Mouse (Mus musculus) brain, embryonic 14.5 days (tissue): ENCODE measurements around the gene Epha1. TPM values are rescaled to one million over a fixed set of nuclear protein-coding genes. Genes with fewer than 3 reads are reported as not detected.

Experiments
- DNase-seq: peaks from one replicate; pipeline ENCODE4 v3.0.0-alpha.2; 2011; ENCODE audit warnings: low read depth
- CTCF ChIP-seq: fragments of 200-500 bp; IDR thresholded peaks from 2 replicates; pipeline ENCODE4 v1.5.1; 2012; ENCODE audit warnings: inconsistent platforms, mild to moderate bottlenecking, moderate library complexity, borderline replicate concordance; ENCODE audit not compliant: insufficient read depth, insufficient read length; ENCODE audit errors: extremely low read depth
- POLR2A ChIP-seq: fragments of 200-500 bp; IDR thresholded peaks from 2 replicates; pipeline ENCODE4 v1.6.1; 2012; ENCODE audit warnings: mild to moderate bottlenecking, inconsistent platforms, borderline replicate concordance; ENCODE audit not compliant: poor library complexity, insufficient read depth, insufficient read length, severe bottlenecking; ENCODE audit errors: extremely low read depth
- polyA plus RNA-seq: library from polyadenylated mRNA; depleted of rRNA; stranded (reverse); fragments of >200 nt; gene quantifications from 2 replicates; pipeline ENCODE4 v1.2.3, GENCODE M21; 2012

Gene Epha1
- polyA plus RNA-seq, 1 experiment: 1.3 TPM

DNA sequence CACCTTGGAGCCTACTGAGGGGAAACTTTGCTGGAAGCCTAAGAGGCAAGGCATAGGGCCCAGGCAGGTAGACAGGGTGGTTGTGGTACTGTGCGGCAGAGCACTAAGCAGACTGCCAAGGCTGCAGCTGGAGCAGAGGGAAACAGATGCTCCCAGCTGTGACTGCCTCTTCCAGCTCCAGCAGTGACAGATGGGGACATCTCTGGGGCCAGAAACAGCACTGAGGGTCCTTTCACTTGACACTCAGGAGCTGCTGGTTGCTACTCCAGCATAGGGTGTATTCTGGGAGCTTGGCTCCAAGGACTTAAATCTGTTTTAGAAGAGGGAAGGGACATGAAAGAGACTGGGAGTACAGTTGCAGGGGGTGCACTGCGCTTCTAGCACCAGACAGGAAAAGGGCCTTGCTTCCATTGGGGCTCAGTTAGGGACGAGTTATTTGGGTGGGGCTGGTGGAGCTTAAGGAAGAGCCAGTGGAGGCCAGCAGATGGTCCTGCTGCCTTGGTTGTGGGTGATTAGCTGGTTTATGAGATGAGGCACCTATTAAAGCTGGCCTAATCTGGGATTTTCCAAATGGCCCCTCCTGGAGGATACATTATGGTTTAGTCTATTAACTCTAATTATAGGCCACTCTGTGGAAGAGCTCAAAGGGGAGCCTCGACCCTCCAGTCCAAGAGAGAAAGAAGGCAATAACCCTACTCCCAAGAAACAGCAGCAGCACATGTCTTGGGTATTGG lies 2.3 kb downstream of the Epha1 start:
- no peak for TF ChIP-seq CTCF
- TF ChIP-seq POLR2A: no peak
- DNase-seq: no peak

DNA sequence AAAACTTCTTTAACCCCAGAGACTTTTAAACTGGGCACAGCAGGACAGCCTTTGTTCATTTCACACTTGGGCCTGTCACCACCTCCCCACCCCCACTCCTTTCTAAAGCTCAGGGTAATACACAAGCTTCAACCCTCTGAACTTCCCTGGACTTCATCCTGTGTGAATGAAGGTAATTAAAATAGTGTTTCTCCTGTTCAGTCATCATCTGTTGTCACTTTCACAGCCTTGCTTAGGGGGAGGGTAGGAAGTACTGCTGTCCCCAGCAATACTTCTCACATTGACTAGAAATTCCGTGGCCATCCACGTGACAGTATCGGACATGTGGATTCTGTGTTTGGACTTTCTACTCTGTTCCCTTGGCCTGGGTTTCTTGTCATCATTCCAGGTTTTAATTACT lies 3.2 kb downstream of the Epha1 start:
- DNase-seq: peak; percentile 57
- TF ChIP-seq POLR2A: no peak
- TF ChIP-seq CTCF: no peak

DNA sequence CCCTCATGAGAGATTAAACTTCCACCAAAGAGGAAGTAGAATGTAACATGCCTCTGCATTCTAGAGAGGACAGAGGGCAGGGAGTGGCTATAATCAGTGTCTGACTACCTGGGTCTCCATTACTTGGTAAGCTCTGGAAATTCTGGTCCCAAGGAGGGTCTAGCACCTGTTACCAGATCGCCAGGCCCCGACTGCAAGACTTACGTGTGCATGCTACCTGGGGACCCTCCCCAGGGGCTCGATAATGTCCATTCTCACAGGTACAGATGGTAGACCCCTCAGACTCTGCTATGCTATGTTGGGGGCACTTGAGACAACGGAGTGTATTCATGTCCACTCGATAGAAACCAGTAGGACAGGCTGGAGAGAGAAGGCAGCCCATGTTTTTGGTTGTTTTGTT lies 7.9 kb downstream of the Epha1 start:
- TF ChIP-seq POLR2A: no peak
- TF ChIP-seq CTCF: no peak
- no peak for DNase-seq

DNA sequence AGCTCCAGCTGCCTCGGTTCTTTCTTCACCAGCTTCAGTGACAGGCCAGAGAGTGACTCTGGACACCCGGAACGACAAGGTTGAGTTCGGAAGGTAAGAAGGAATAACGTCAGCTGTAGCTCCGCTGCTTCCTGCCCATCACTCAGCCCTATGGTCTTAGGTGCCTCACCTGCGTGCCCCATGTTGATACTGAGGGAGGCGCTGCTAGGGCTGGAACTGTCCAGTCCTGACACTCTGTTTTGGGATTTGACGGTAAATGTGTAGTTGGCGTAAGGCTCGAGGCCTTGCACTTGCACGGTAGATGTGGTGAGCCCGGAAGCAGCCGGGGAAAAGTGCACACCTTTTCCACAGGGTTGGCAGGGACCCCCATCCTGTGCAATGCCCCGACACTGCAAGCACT lies 8.5 kb downstream of the Epha1 start:
- TF ChIP-seq POLR2A (no peak), CTCF (no peak)
- DNase-seq: no peak

DNA sequence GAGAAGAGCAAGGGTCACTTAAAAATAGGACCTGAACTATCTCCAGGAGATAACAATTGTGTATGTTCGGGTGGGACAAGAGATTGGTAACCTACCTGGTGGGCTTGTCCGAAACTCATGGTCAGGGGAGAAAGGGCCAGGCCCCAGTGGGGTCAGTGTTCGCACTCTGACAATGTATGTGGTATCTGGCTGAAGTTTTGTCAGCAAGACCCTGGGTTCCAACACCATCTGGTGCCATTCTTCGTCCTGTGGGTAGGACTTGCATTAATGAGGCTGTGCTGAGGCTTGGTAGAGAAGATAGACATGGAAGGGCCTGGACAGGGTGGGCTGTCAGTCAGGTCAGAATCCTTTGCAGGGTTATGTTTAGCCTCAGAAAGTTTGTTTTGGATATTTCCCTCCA lies 9.0 kb downstream of the Epha1 start:
- TF ChIP-seq CTCF (no peak), POLR2A (no peak)
- no peak for DNase-seq

DNA sequence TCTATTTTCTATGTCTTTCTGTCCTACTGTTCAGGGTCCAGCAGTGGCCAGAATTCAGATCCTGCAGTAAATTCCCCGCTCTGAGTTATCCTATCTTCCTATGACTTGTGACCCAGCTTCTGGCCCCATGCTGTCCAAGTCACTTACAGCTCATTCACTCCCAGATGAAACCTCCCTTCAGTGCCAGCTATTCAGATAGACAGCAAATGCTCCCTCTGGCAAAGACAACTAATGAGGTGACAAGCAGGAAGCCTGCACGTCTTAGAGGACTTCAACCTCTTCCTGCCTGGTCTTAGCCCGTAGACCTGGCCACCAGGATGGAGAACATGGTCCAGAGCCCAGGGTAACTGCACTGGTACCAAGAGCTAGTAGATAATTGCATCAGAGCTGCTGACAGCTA lies 10.1 kb downstream of the Epha1 start:
- TF ChIP-seq POLR2A (no peak), CTCF (no peak)

DNA sequence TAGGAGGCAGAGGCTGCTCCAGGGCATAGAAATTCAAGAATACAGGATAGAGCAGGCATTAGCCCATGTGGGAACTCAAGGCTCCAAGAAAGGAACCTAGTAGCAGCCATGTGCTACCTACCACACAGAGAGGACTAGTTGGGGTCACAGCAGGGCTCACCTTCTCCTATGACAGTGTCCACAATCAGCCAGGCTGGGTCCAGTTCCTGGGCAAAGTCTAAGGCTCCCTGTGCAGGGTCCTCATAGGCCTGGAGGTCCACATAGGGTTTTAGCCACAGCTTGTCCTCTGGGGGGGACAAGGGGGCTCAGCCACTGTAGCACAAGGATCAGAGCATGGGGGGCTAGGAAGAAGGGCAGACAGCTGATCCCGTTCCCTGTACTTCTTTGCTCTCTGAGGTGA lies 10.6 kb downstream of the Epha1 start:
- TF ChIP-seq POLR2A (no peak), CTCF (no peak)
- no peak for DNase-seq

More for the DNA sequence above, 10.1 kb downstream of the Epha1 start:
- no peak for DNase-seq

DNA sequence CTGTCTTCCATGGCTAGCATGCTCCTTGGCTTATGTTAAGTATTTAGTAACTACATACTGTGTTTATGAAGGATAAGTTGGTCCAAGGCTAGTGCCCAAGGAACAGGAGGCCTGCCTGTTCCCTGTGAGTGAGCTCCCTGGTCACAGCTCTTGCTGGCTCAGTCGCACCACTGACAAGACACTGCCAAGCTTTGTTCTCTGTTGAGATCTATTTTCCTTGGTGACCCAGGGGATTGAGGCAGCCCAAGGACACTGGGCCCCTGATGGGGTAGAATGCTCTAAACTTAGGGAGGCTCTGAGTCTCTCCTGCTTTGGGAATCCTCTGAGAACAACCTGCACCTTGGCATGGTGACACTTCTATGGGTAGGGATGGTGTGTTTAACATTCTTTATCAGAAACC lies 11.0 kb downstream of the Epha1 start:
- DNase-seq: no peak

DNA sequence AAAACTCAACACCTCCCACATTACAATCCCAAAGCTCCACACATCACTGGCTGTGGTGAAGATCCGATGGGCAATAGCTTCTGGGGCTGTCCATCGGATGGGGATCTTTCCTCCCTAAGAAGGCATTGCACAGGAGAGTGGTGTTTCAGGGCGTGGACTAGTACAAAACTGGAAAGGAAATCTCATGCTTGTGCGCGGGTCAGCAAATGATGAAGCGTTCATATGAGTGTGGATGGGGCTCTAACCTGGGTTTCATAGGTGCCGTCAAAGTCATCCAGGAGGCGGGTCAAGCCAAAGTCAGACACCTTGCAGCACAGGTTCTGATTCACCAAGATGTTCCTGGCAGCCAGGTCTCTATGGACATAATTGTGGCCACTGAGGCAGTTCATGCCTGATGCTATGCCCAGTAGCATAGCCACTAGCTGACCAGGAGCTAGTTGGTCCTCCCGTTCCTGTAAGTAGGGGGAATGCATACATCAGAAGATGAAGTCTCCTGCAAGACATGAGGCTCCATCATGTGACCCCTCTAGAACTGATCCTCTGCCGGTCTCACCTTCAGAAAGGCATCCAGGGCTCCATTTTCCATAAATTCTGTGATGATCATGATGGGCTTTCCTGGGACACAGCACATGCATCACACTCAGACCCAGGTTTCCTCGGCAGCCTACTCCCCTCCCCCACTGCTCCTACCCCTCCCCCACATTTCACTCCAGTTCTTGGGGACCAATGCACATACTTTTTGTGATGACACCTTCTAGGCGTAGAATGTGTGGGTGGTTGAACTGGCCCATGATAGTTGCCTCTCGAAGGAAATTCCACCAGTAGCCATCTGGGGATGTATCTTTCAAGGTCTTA lies 11.8 kb downstream of the Epha1 start:
- DNase-seq: no peak
- TF ChIP-seq POLR2A (no peak), CTCF (no peak)

More for the DNA sequence above, 11.0 kb downstream of the Epha1 start:
- no peak for TF ChIP-seq CTCF
- no peak for TF ChIP-seq POLR2A

DNA sequence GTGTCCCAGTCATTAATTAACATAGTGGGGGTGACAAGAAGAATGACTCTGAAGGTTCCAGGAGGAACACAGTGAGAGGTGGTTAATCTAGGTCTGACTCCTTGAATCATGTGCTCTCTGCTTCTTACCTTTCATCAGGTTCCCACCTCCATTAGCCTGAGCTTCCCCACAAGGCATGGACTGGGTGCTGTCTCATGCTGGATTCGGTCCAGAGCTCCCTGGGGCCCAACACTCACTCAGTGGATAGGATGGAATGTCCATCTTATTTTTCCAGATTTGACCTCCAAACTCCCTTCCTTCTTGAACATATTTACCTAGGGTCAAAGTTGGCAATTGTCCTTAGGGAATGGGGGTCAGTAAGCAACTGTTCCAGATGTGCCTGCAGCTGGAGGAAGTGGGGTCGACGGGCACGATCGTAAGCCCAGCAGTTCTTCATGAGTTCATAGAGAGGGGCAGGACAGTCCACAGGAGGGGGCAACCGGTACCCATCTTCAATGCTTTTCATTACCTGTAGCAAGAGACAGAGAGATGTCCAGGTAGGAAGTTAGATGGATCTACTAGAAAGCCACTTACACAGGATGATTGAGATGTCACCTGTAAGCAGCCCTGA lies 12.7 kb downstream of the Epha1 start:
- TF ChIP-seq CTCF (no peak), POLR2A (no peak)
- DNase-seq: no peak

DNA sequence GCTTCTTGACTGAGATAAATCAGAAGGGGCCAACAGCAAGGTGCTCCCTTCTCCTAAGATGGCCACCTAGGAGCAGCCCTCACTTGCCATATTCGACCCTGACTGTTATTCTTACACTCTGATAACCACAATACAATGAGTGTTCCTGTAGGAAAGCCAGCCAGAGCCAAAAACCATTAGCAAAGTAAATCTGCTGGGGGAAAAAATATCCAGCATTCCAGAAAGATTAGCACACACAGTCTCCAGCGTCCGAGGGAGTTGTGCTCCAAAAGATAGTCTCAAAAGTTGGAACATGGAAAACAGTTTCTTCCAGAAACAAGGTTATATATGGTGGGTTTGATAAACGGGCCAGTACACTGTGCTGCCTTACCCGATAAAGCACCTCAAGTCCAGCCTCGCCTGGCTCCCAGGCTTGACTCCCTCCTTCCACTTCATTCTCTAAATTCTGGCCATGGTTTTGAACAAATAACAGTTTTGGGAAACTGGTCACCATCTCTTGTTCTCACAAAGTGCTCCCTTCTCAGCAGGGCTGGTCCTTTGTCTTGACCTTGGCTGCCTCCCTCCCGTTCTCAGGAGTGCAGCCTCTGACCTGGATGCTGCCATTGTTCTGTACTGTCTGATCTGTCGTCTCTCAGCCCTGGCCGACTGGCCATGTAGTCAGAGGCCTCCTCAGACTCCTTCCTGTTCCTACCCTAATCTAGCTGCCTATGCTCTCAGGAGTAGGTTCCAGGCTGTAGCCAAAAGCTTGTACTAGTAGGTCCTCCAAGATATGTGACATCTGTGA lies 13.5 kb downstream of the Epha1 start:
- no peak for TF ChIP-seq POLR2A
- no peak for TF ChIP-seq CTCF
- no peak for DNase-seq

DNA sequence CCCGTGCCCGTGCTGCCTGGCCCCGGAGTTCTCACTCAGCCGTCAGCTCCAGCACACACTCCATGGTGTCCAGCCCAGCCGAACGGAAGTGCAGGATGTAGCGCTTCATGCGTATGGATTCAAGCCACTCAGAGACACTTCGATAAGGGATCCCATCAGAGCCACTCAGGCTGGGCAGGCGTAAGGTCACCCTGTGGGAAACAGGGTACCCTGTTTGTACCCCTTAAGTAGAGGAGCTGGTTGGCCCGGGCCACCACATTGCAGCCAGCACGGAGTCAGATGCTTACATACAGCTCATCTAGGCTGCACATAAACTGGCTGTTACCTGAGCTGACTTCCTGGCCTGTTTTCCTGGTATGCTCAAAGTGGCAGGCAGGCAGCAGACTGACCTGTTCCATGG lies 14.2 kb downstream of the Epha1 start:
- TF ChIP-seq CTCF (no peak), POLR2A (no peak)
- DNase-seq: no peak
